Mouse (Mus musculus): ENCODE data around the gene Ano6. TPM values are rescaled to one million over a fixed set of nuclear protein-coding genes. Genes with fewer than 3 reads are reported as not detected.

Gene Ano6
- polyA plus RNA-seq, 1 experiment from 2014 or later: 7.8 TPM

GRCm38 (mm10) chr15:95753031-95753430, 37.6 kb upstream of the Ano6 start:
- no peak overlapping the region for H3K27ac ChIP-seq
- WGBS (ENCODE audit: insufficient replicate concordance): 65% methylated on average over 4 of the region's 5 CpGs
- H3K9ac ChIP-seq: no peak overlapping the region
- DNase-seq (no peak), ATAC-seq (ENCODE audit: low read depth) (no peak)
- 0 out of 2 replicates have a peak, but pooled peaks cover 4% of the 10 kb centered on the region for H3K4me1 ChIP-seq (replicated peaks)
- H3K4me2 ChIP-seq: no peak overlapping the region
- H3K4me3 ChIP-seq (replicated peaks): no peak overlapping the region
- H3K9me3 ChIP-seq (replicated peaks): no peaks in the 10 kb centered on the region
- no peaks in the 10 kb centered on the region for H3K27me3 ChIP-seq
- H3K36me3 ChIP-seq: no peaks in the 10 kb centered on the region

- no peak overlapping the region for H3K27ac ChIP-seq
- 0 out of 2 replicates have a peak, but pooled peaks cover 4% of the 10 kb centered on the region for H3K4me1 ChIP-seq (replicated peaks)
- WGBS (ENCODE audit: insufficient replicate concordance): 28% methylated on average over 10 of the region's 10 CpGs
- H3K9ac ChIP-seq: no peak overlapping the region
- H3K36me3 ChIP-seq: no peaks in the 10 kb centered on the region
- H3K4me2 ChIP-seq: no peak overlapping the region
- H3K4me3 ChIP-seq (replicated peaks): no peak overlapping the region
- no peaks in the 10 kb centered on the region for H3K9me3 ChIP-seq (replicated peaks)
- no peak for DNase-seq
- ATAC-seq (ENCODE audit: low read depth): no peak
- no peaks in the 10 kb centered on the region for H3K27me3 ChIP-seq
Measured at GRCm38 (mm10) chr15:95757169-95757568, 33.5 kb upstream of the Ano6 start.

- Histone ChIP-seq H3K27me3 (no peaks in the 10 kb centered on the region), H3K27ac (no peak overlapping the region), H3K4me3 (replicated peaks) (no peak overlapping the region), H3K36me3 (no peaks in the 10 kb centered on the region), H3K9ac (no peak overlapping the region), H3K4me2 (no peak overlapping the region), H3K9me3 (replicated peaks) (no peaks in the 10 kb centered on the region), H3K4me1 (replicated peaks) (0 out of 2 replicates have a peak, but pooled peaks cover 4% of the 10 kb centered on the region)
- DNase-seq: no peak
- ATAC-seq (ENCODE audit: low read depth): no peak
- WGBS (ENCODE audit: insufficient replicate concordance): 64% methylated on average over 5 of the region's 5 CpGs
Measured at GRCm38 (mm10) chr15:95758069-95758468, 32.6 kb upstream of the Ano6 start.

GRCm38 (mm10) chr15:95758696-95759434, 31.8 kb upstream of the Ano6 start:
- H3K4me2 ChIP-seq: no peak overlapping the region
- WGBS (ENCODE audit: insufficient replicate concordance): 67% methylated on average over 12 of the region's 12 CpGs
- no peak for ATAC-seq (ENCODE audit: low read depth)
- H3K4me1 ChIP-seq (replicated peaks): 0 out of 2 replicates have a peak, but pooled peaks cover 4% of the 10 kb centered on the region
- no peaks in the 10 kb centered on the region for H3K27me3 ChIP-seq
- H3K27ac ChIP-seq: no peak overlapping the region
- no peak overlapping the region for H3K9ac ChIP-seq
- no peaks in the 10 kb centered on the region for H3K36me3 ChIP-seq
- no peaks in the 10 kb centered on the region for H3K9me3 ChIP-seq (replicated peaks)
- DNase-seq: no peak
- no peak overlapping the region for H3K4me3 ChIP-seq (replicated peaks)

GRCm38 (mm10) chr15:95759857-95760256, 30.8 kb upstream of the Ano6 start:
- 35% methylated on average over 6 of the region's 6 CpGs for WGBS (ENCODE audit: insufficient replicate concordance)
- no peak for ATAC-seq (ENCODE audit: low read depth)
- H3K27ac ChIP-seq: no peak overlapping the region

GRCm38 (mm10) chr15:95761420-95761819, 29.2 kb upstream of the Ano6 start:
- Histone ChIP-seq H3K4me1 (replicated peaks) (0 out of 2 replicates have a peak, but pooled peaks cover 4% of the 10 kb centered on the region), H3K27ac (no peak overlapping the region), H3K4me2 (no peak overlapping the region), H3K27me3 (no peaks in the 10 kb centered on the region), H3K36me3 (no peaks in the 10 kb centered on the region), H3K9ac (no peak overlapping the region), H3K4me3 (replicated peaks) (no peak overlapping the region), H3K9me3 (replicated peaks) (no peaks in the 10 kb centered on the region)
- DNase-seq (no peak), ATAC-seq (ENCODE audit: low read depth) (no peak)
- WGBS (ENCODE audit: insufficient replicate concordance): 67% methylated on average over 7 of the region's 7 CpGs

More at GRCm38 (mm10) chr15:95759857-95760256, 30.8 kb upstream of the Ano6 start:
- no peaks in the 10 kb centered on the region for H3K36me3 ChIP-seq
- H3K27me3 ChIP-seq: no peaks in the 10 kb centered on the region
- H3K4me3 ChIP-seq (replicated peaks): no peak overlapping the region
- no peak for DNase-seq
- 0 out of 2 replicates have a peak, but pooled peaks cover 4% of the 10 kb centered on the region for H3K4me1 ChIP-seq (replicated peaks)
- no peaks in the 10 kb centered on the region for H3K9me3 ChIP-seq (replicated peaks)
- H3K4me2 ChIP-seq: no peak overlapping the region
- H3K9ac ChIP-seq: no peak overlapping the region

- no peaks in the 10 kb centered on the region for H3K27me3 ChIP-seq
- 32% methylated on average over 12 of the region's 12 CpGs for WGBS (ENCODE audit: insufficient replicate concordance)
- DNase-seq: peak; percentile 44
Measured at GRCm38 (mm10) chr15:95762661-95763303, 27.9 kb upstream of the Ano6 start.

GRCm38 (mm10) chr15:95763464-95763863, 27.2 kb upstream of the Ano6 start:
- no peak overlapping the region for H3K9ac ChIP-seq
- 48% methylated on average over 6 of the region's 6 CpGs for WGBS (ENCODE audit: insufficient replicate concordance)
- ATAC-seq (ENCODE audit: low read depth): no peak
- no peak overlapping the region for H3K27ac ChIP-seq
- DNase-seq: no peak
- H3K9me3 ChIP-seq (replicated peaks): no peaks in the 10 kb centered on the region
- H3K4me2 ChIP-seq: no peak overlapping the region
- H3K36me3 ChIP-seq: no peaks in the 10 kb centered on the region
- H3K4me3 ChIP-seq (replicated peaks): no peak overlapping the region
- no peaks in the 10 kb centered on the region for H3K27me3 ChIP-seq
- H3K4me1 ChIP-seq (replicated peaks): no peaks in the 10 kb centered on the region; the same call in 1 of the 2 replicates

More at GRCm38 (mm10) chr15:95762661-95763303, 27.9 kb upstream of the Ano6 start:
- ATAC-seq (ENCODE audit: low read depth): peak; percentile 64
- H3K27ac ChIP-seq: no peak overlapping the region
- H3K36me3 ChIP-seq: no peaks in the 10 kb centered on the region
- H3K9me3 ChIP-seq (replicated peaks): no peaks in the 10 kb centered on the region
- H3K4me2 ChIP-seq: no peak overlapping the region
- H3K4me3 ChIP-seq (replicated peaks): no peak overlapping the region
- H3K4me1 ChIP-seq (replicated peaks): no peaks in the 10 kb centered on the region
- H3K9ac ChIP-seq: no peak overlapping the region

- ATAC-seq (ENCODE audit: low read depth) (no peak), DNase-seq (no peak)
- no peak overlapping the region for H3K4me3 ChIP-seq (replicated peaks)
- no peaks in the 10 kb centered on the region; the same call in 1 of the 2 replicates for H3K4me1 ChIP-seq (replicated peaks)
- 72% methylated on average over 8 of the region's 8 CpGs for WGBS (ENCODE audit: insufficient replicate concordance)
- no peaks in the 10 kb centered on the region for H3K9me3 ChIP-seq (replicated peaks)
- H3K27ac ChIP-seq: no peak overlapping the region
- no peaks in the 10 kb centered on the region for H3K27me3 ChIP-seq
- no peak overlapping the region for H3K9ac ChIP-seq
- H3K36me3 ChIP-seq: no peaks in the 10 kb centered on the region
- no peak overlapping the region for H3K4me2 ChIP-seq
Measured at GRCm38 (mm10) chr15:95765271-95765670, 25.4 kb upstream of the Ano6 start.

- H3K4me3 ChIP-seq (replicated peaks): no peak overlapping the region
- no peaks in the 10 kb centered on the region for H3K9me3 ChIP-seq (replicated peaks)
- H3K27me3 ChIP-seq: no peaks in the 10 kb centered on the region
- no peaks in the 10 kb centered on the region for H3K36me3 ChIP-seq
- no peak overlapping the region for H3K27ac ChIP-seq
- H3K4me2 ChIP-seq: no peak overlapping the region
- WGBS (ENCODE audit: insufficient replicate concordance): 62% methylated on average over 6 of the region's 6 CpGs
- H3K9ac ChIP-seq: no peak overlapping the region
- no peaks in the 10 kb centered on the region; the same call in 1 of the 2 replicates for H3K4me1 ChIP-seq (replicated peaks)
- DNase-seq: no peak
- no peak for ATAC-seq (ENCODE audit: low read depth)
Measured at GRCm38 (mm10) chr15:95765936-95766335, 24.7 kb upstream of the Ano6 start.

- no peaks in the 10 kb centered on the region for H3K36me3 ChIP-seq
- H3K27ac ChIP-seq: no peak overlapping the region
- H3K9ac ChIP-seq: no peak overlapping the region
- no peak for DNase-seq
- H3K4me3 ChIP-seq (replicated peaks): no peak overlapping the region
- ATAC-seq (ENCODE audit: low read depth): no peak
- H3K9me3 ChIP-seq (replicated peaks): no peaks in the 10 kb centered on the region
- 58% methylated on average over 7 of the region's 7 CpGs for WGBS (ENCODE audit: insufficient replicate concordance)
- no peaks in the 10 kb centered on the region for H3K27me3 ChIP-seq
- H3K4me2 ChIP-seq: no peak overlapping the region
- H3K4me1 ChIP-seq (replicated peaks): no peaks in the 10 kb centered on the region; the same call in 1 of the 2 replicates
Measured at GRCm38 (mm10) chr15:95767825-95768224, 22.8 kb upstream of the Ano6 start.

Measured in liver, embryonic 13.5 days (tissue).